Mouse (Mus musculus) testis, adult 2 months (tissue): Measurements from ENCODE around the gene Tmprss5.

Experiments used
- CTCF ChIP-seq: fragments of 200-500 bp; IDR thresholded peaks from 2 replicates; pipeline ENCODE4 v1.5.1; 2012; ENCODE audit warnings: low read depth, mild to moderate bottlenecking, inconsistent platforms, low read length, moderate library complexity; ENCODE audit not compliant: control insufficient read depth, insufficient read depth, insufficient replicate concordance
- POLR2A ChIP-seq: fragments of 200-500 bp; IDR thresholded peaks from 2 replicates; pipeline ENCODE4 v1.6.1; 2012; ENCODE audit warnings: low read depth, mild to moderate bottlenecking, inconsistent platforms, low read length, moderate library complexity; ENCODE audit not compliant: control insufficient read depth

GRCm38 (mm10) chr9:49109101-49109500 lies 28.0 kb downstream of the Tmprss5 start:
- TF ChIP-seq CTCF (no peak), POLR2A (no peak)
